Mouse (Mus musculus): Measurements from ENCODE around the gene Pctp. TPM values are rescaled to one million over a fixed set of nuclear protein-coding genes. Genes with fewer than 3 reads are reported as not detected.
A peak's percentile ranks its signal among the peaks of the same experiment; 100 is the strongest.

Pctp gene
- polyA plus RNA-seq, 1 experiment from 2014 or later: 8.3 TPM

DNA sequence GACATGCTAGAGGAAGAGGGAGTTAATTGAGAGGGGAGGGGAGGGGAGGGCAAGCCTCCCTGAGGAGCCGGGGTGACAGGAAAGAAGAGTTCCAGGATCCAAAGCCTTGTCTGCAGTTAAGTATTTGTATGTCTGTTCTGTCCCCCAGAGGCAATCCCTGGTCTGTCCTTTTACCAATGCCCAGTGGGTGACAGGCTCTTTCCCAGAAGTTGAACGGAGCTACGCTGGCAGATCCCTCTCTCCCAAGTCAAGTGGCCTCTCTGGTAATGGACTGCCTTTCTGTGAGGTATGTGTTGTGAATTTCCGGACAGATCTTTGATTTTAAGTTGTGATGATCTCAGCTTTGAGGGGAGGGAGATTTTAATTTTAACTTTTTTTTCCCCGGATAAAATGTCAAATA lies 30.7 kb upstream of the Pctp start:
- no peaks in the 10 kb centered on the region for H3K9me3 ChIP-seq (ENCODE audit: control insufficient read depth, low read length)
- H3K4me3 ChIP-seq (ENCODE audit: low read depth, low read length): no peak overlapping the region
- peaks cover 2% of the 10 kb centered on the region; the same call in 1 of the 2 replicates for H3K4me1 ChIP-seq (ENCODE audit: control insufficient read depth, insufficient read depth, low read length)
- DNase-seq (ENCODE audit: low spot score, missing footprints): no peak
- no peak overlapping the region for H3K9ac ChIP-seq (ENCODE audit: low read length)
- H3K36me3 ChIP-seq (ENCODE audit: control insufficient read depth, insufficient read depth, low read length): no peaks in the 10 kb centered on the region
- no peak overlapping the region for H3K27ac ChIP-seq (ENCODE audit: low read depth, low read length)
- no peak for ATAC-seq (ENCODE audit: low FRiP score)
- peaks cover 14% of the 10 kb centered on the region for H3K27me3 ChIP-seq (ENCODE audit: control insufficient read depth, insufficient read depth, low read length)
- H3K4me2 ChIP-seq: no peak overlapping the region; the same call in 1 of the 2 replicates
- WGBS: 51% methylated on average over 5 of the region's 5 CpGs

GRCm38 (mm10) chr11:90032807-90033206 lies 30.1 kb upstream of the Pctp start:
- H3K4me3 ChIP-seq (ENCODE audit: low read depth, low read length): no peak overlapping the region
- DNase-seq (ENCODE audit: low spot score, missing footprints): no peak
- no peak overlapping the region; the same call in 1 of the 2 replicates for H3K4me2 ChIP-seq
- H3K9me3 ChIP-seq (ENCODE audit: control insufficient read depth, low read length): no peaks in the 10 kb centered on the region
- 35% methylated on average over 8 of the region's 8 CpGs for WGBS
- H3K27me3 ChIP-seq (ENCODE audit: control insufficient read depth, insufficient read depth, low read length): peaks cover 14% of the 10 kb centered on the region
- H3K36me3 ChIP-seq (ENCODE audit: control insufficient read depth, insufficient read depth, low read length): no peaks in the 10 kb centered on the region
- H3K27ac ChIP-seq (ENCODE audit: low read depth, low read length): no peak overlapping the region
- H3K4me1 ChIP-seq (ENCODE audit: control insufficient read depth, insufficient read depth, low read length): peaks cover 2% of the 10 kb centered on the region; the same call in 1 of the 2 replicates
- no peak for ATAC-seq (ENCODE audit: low FRiP score)
- no peak overlapping the region for H3K9ac ChIP-seq (ENCODE audit: low read length)

GRCm38 (mm10) chr11:90031076-90031475 lies 28.4 kb upstream of the Pctp start:
- Histone ChIP-seq H3K4me2 (peak overlapping the region; percentile 53), H3K27ac (ENCODE audit: low read depth, low read length) (no peak overlapping the region), H3K36me3 (ENCODE audit: control insufficient read depth, insufficient read depth, low read length) (no peaks in the 10 kb centered on the region), H3K4me1 (ENCODE audit: control insufficient read depth, insufficient read depth, low read length) (peaks cover 2% of the 10 kb centered on the region; the same call in 1 of the 2 replicates), H3K9ac (ENCODE audit: low read length) (peak overlapping the region; percentile 42; the same call in 1 of the 2 replicates), H3K9me3 (ENCODE audit: control insufficient read depth, low read length) (no peaks in the 10 kb centered on the region), H3K4me3 (ENCODE audit: low read depth, low read length) (peak overlapping the region; percentile 28), H3K27me3 (ENCODE audit: control insufficient read depth, insufficient read depth, low read length) (peaks cover 14% of the 10 kb centered on the region)
- WGBS: 28% methylated on average over 7 of the region's 7 CpGs
- DNase-seq (ENCODE audit: low spot score, missing footprints) (peak; percentile 88), ATAC-seq (ENCODE audit: low FRiP score) (no peak)

GRCm38 (mm10) chr11:90030557-90030956 lies 27.9 kb upstream of the Pctp start:
- peaks cover 2% of the 10 kb centered on the region; the same call in 1 of the 2 replicates for H3K4me1 ChIP-seq (ENCODE audit: control insufficient read depth, insufficient read depth, low read length)
- peak overlapping the region; percentile 42; the same call in 1 of the 2 replicates for H3K9ac ChIP-seq (ENCODE audit: low read length)
- peak overlapping the region; percentile 53 for H3K4me2 ChIP-seq
- WGBS: 1% methylated on average over 15 of the region's 15 CpGs
- DNase-seq (ENCODE audit: low spot score, missing footprints) (peak; percentile 92), ATAC-seq (ENCODE audit: low FRiP score) (0 out of 2 replicates have a peak, but pooled peaks have one; percentile 62)
- H3K27ac ChIP-seq (ENCODE audit: low read depth, low read length): no peak overlapping the region
- H3K27me3 ChIP-seq (ENCODE audit: control insufficient read depth, insufficient read depth, low read length): peaks cover 14% of the 10 kb centered on the region
- H3K36me3 ChIP-seq (ENCODE audit: control insufficient read depth, insufficient read depth, low read length): no peaks in the 10 kb centered on the region
- peak overlapping the region; percentile 28 for H3K4me3 ChIP-seq (ENCODE audit: low read depth, low read length)
- no peaks in the 10 kb centered on the region for H3K9me3 ChIP-seq (ENCODE audit: control insufficient read depth, low read length)

DNA sequence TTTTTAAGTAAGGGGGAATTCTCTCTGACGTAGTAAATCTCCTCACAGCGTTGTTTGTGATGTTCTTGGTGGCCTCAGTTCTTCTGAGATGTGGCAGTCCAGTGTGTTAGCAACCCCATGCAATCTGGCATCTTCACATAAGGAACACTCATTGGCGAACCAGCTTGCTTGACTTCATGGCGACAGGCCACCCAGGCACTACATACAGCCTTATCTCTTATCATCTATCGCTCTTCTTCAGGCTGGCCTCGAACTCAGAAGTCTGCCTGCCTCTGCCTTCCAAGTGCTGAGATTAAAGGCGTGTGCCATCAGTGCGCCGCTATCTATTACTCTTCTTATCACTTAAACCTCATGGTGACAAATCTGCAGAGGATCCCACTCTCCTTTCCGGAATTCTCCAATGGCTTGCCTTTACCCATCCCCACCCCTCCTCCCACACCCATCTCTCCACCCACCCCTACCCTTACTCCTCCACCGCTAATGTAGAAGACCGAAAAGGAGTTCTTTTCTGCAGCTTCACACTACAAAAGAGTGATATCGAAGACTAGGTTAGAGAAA lies 27.2 kb upstream of the Pctp start, which contains the start of gene Tmem100:
Gene Tmem100, plus strand, starts transcription at position 508 of the 558 bp plus-strand sequence.
- WGBS: 57% methylated on average over 13 of the region's 13 CpGs
- DNase-seq (ENCODE audit: low spot score, missing footprints) (peak; percentile 86), ATAC-seq (ENCODE audit: low FRiP score) (no peak)
- Histone ChIP-seq H3K4me2 (peak within 1 kb of the TSS; percentile 53), H3K27me3 (ENCODE audit: control insufficient read depth, insufficient read depth, low read length) (peaks cover 14% of the 10 kb centered on the region), H3K4me3 (ENCODE audit: low read depth, low read length) (peak within 1 kb of the TSS; percentile 28), H3K9ac (ENCODE audit: low read length) (peak within 1 kb of the TSS; percentile 42; the same call in 1 of the 2 replicates), H3K9me3 (ENCODE audit: control insufficient read depth, low read length) (no peaks in the 10 kb centered on the region), H3K27ac (ENCODE audit: low read depth, low read length) (no peak within 1 kb of the TSS), H3K36me3 (ENCODE audit: control insufficient read depth, insufficient read depth, low read length) (no peaks in the 10 kb centered on the region), H3K4me1 (ENCODE audit: control insufficient read depth, insufficient read depth, low read length) (peaks cover 2% of the 10 kb centered on the region; the same call in 1 of the 2 replicates)

DNA sequence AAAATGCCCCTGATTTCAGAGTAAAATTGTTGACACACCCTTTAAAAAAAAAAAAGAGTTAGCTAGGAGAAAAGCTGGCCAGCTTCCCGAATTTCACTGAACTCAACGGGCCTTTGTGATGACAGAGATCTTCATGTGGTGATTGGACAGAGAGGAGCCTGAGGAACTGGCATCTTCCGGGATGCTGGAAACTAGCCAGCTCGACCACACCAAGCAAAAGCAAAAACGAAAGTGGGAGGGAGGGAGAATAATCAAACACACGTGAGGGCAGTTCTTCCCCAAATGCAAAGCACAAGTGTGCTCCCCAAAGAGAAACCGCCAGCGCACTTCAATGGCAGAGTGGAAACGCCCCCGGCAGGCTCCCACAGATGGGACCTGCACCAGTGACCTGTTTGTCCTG lies 26.7 kb upstream of the Pctp start:
- H3K4me2 ChIP-seq: no peak overlapping the region
- H3K9ac ChIP-seq (ENCODE audit: low read length): no peak overlapping the region
- no peak overlapping the region for H3K4me3 ChIP-seq (ENCODE audit: low read depth, low read length)
- no peak for DNase-seq (ENCODE audit: low spot score, missing footprints)
- peaks cover 14% of the 10 kb centered on the region for H3K27me3 ChIP-seq (ENCODE audit: control insufficient read depth, insufficient read depth, low read length)
- ATAC-seq (ENCODE audit: low FRiP score): no peak
- no peaks in the 10 kb centered on the region for H3K9me3 ChIP-seq (ENCODE audit: control insufficient read depth, low read length)
- H3K36me3 ChIP-seq (ENCODE audit: control insufficient read depth, insufficient read depth, low read length): no peaks in the 10 kb centered on the region
- 64% methylated on average over 10 of the region's 10 CpGs for WGBS
- H3K4me1 ChIP-seq (ENCODE audit: control insufficient read depth, insufficient read depth, low read length): peaks cover 2% of the 10 kb centered on the region; the same call in 1 of the 2 replicates
- no peak overlapping the region for H3K27ac ChIP-seq (ENCODE audit: low read depth, low read length)

GRCm38 (mm10) chr11:90028746-90029145 lies 26.1 kb upstream of the Pctp start:
- Histone ChIP-seq H3K27me3 (ENCODE audit: control insufficient read depth, insufficient read depth, low read length) (peaks cover 14% of the 10 kb centered on the region), H3K4me1 (ENCODE audit: control insufficient read depth, insufficient read depth, low read length) (peaks cover 2% of the 10 kb centered on the region; the same call in 1 of the 2 replicates), H3K27ac (ENCODE audit: low read depth, low read length) (no peak overlapping the region)

DNA sequence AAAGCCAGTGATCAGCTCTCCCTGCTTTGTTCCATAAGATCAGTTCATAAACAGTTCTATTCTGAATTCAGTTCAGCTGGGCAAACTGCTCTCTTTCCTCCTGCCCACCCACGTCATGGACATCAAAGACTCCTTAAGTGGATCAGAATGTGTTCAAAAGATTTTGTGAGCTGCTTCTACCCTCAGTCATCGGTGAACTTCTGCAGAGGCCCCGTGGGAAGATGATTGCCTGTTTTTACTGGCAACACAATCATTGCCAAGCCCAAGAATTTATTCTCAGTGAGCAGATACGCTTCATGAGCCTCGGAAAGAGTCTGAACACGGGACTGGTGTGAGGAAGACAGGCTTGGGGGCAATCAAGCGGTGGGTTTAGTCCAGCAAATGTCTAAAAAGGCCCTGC lies 24.5 kb upstream of the Pctp start:
- no peaks in the 10 kb centered on the region for H3K4me1 ChIP-seq (ENCODE audit: control insufficient read depth, insufficient read depth, low read length)
- H3K4me2 ChIP-seq: no peak overlapping the region
- DNase-seq (ENCODE audit: low spot score, missing footprints) (no peak), ATAC-seq (ENCODE audit: low FRiP score) (no peak)
- H3K27me3 ChIP-seq (ENCODE audit: control insufficient read depth, insufficient read depth, low read length): peaks cover 14% of the 10 kb centered on the region
- no peak overlapping the region for H3K4me3 ChIP-seq (ENCODE audit: low read depth, low read length)
- H3K9me3 ChIP-seq (ENCODE audit: control insufficient read depth, low read length): no peaks in the 10 kb centered on the region
- H3K9ac ChIP-seq (ENCODE audit: low read length): no peak overlapping the region
- WGBS: 39% methylated on average over 7 of the region's 7 CpGs
- no peaks in the 10 kb centered on the region for H3K36me3 ChIP-seq (ENCODE audit: control insufficient read depth, insufficient read depth, low read length)
- no peak overlapping the region for H3K27ac ChIP-seq (ENCODE audit: low read depth, low read length)

More at GRCm38 (mm10) chr11:90028746-90029145, 26.1 kb upstream of the Pctp start:
- Histone ChIP-seq H3K4me3 (ENCODE audit: low read depth, low read length) (no peak overlapping the region), H3K9me3 (ENCODE audit: control insufficient read depth, low read length) (no peaks in the 10 kb centered on the region), H3K36me3 (ENCODE audit: control insufficient read depth, insufficient read depth, low read length) (no peaks in the 10 kb centered on the region), H3K9ac (ENCODE audit: low read length) (no peak overlapping the region), H3K4me2 (no peak overlapping the region)
- ATAC-seq (ENCODE audit: low FRiP score): no peak
- 92% methylated on average over 8 of the region's 8 CpGs for WGBS
- DNase-seq (ENCODE audit: low spot score, missing footprints): no peak

DNA sequence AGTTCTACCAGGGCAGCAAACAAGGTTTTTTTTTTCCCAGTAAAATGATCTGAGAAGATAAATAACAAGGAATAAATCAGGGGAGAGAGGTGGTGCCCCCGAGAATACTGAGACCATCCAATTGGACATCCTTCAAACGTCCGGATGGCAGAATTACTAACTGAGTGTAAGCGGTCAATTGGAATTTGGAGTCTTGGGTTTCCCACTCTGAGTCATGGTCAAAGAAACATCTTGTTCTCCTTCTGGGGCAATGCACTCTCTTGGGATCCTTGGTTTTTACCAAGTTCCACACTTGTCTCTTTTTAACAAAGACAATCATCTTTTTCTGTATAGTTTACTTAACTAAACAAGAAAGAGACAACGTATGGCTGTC lies 24.1 kb upstream of the Pctp start:
- DNase-seq (ENCODE audit: low spot score, missing footprints): no peak
- Histone ChIP-seq H3K27me3 (ENCODE audit: control insufficient read depth, insufficient read depth, low read length) (peaks cover 11% of the 10 kb centered on the region), H3K4me1 (ENCODE audit: control insufficient read depth, insufficient read depth, low read length) (no peaks in the 10 kb centered on the region), H3K36me3 (ENCODE audit: control insufficient read depth, insufficient read depth, low read length) (no peaks in the 10 kb centered on the region), H3K4me3 (ENCODE audit: low read depth, low read length) (no peak overlapping the region), H3K4me2 (no peak overlapping the region), H3K27ac (ENCODE audit: low read depth, low read length) (no peak overlapping the region), H3K9me3 (ENCODE audit: control insufficient read depth, low read length) (no peaks in the 10 kb centered on the region), H3K9ac (ENCODE audit: low read length) (no peak overlapping the region)
- 74% methylated on average over 5 of the region's 5 CpGs for WGBS
- no peak for ATAC-seq (ENCODE audit: low FRiP score)
